Mouse (Mus musculus) B cell, adult 67 days (primary cell): Measurements from ENCODE around the gene Afmid. TPM values are rescaled to one million over a fixed set of nuclear protein-coding genes. Genes with fewer than 3 reads are reported as not detected.

Experiments
- total RNA-seq, 2 experiments: library from RNA; stranded (reverse); gene quantifications; 4 replicates each; pipeline ENCODE4 v1.2.4; 2023

Gene Afmid
- total RNA-seq, result 10 to 100 TPM; 30.8 to 31.9 TPM

DNA sequence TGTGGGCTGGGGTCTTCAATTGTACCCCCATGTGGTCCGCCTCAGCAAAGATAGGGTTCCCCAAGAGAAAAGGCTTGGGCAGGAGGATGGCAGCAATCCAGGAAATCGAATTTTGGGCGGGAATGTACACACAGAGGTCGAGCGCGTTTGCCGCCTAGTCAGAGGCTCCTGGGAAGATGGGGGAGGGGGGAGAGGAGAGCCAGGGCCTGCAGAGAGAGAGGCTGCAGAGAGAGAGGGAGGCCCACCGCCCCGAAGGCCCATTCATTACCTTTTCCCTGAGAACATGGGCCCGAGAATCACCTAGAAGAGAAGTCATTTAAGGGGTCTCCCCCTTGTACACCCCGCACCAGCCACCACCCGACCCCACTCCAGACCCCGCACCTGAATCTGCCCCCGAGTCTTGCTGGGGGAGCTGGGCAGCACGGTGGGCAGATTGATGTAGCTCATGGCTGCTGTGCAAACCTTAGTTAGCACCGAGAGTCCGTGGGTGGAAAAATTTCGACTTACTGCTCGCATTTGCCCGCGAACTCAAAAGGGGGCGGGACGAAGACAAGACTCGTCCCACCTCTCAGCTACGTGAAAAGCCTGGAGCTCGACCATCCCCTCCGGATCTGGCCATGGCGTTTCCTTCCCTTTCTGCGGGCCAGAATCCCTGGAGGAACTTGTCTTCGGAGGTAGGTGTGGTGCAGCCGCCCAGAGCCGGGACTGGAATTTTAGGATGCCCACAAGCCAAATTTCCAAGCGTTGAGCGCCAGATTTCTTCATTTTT is at the start of gene Afmid, which contains the start of gene Tk1:
TSS of gene Afmid (plus strand) at position 592 of the 769 bp plus-strand sequence.
TSS of gene Tk1 (minus strand) at position 760 of the 769 bp plus-strand sequence.

GRCm38 (mm10) chr11:117781993-117782704 is 43.6 kb upstream of the Afmid start, which contains the start of the genes Tmc8 and Tmc6:
Gene Tmc8, plus strand, starts transcription at chr11:117782076.
Gene Tmc6, minus strand, starts transcription at chr11:117782198.

GRCm38 (mm10) chr11:117797511-117798159 is 28.1 kb upstream of the Afmid start, which contains the start of gene 6030468B19Rik:
Gene 6030468B19Rik, plus strand, starts transcription at chr11:117797660.

DNA sequence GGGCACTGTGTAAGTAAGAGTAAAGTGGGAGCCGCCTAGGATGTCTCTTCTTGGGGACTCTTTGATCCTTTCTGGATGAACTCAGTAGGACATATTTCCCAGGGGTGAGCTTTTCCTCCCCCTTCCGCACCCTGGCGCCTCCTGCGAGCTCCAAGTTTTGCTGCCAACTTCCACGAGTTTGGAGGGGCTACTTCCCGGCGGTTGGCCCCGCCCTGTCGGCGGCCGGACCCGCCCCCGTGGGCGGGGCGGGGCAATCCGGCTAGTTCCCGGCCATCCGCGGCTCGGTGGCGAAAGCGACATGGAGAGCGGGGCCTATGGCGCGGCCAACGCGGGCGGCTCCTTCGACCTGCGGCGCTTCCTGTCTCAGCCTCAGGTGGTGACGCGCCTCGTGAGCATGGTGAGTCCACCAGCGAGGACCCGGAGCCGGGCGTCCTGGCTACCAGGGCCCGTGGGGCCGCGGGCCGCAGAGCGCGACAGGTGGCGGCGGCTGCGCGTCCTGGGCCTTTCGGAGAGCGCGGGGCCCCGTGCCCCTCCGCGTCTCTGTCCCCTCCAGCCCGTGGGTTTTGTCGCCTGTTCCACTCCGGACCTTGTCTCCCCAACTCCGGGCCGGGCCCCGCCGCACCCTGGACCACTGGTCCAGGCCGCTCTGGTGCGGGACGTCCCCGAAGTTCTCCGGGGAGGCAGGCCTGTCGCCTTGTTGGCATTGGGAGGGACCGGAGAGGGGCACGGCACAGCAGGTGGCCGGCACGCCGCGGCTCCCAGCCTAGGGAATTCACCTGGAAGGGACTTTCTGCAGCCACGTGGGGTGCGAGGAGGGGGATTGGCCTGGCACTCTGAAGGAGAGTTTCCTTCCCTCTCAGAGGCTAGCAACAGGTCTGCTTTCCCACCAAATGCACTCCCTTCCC is 16.1 kb upstream of the Afmid start, which contains the start of the genes Gm20708 and Syngr2:
TSS of gene Gm20708 (plus strand) at position 262 of the 905 bp plus-strand sequence.
TSS of gene Syngr2 (plus strand) at position 262 of the 905 bp plus-strand sequence.

DNA sequence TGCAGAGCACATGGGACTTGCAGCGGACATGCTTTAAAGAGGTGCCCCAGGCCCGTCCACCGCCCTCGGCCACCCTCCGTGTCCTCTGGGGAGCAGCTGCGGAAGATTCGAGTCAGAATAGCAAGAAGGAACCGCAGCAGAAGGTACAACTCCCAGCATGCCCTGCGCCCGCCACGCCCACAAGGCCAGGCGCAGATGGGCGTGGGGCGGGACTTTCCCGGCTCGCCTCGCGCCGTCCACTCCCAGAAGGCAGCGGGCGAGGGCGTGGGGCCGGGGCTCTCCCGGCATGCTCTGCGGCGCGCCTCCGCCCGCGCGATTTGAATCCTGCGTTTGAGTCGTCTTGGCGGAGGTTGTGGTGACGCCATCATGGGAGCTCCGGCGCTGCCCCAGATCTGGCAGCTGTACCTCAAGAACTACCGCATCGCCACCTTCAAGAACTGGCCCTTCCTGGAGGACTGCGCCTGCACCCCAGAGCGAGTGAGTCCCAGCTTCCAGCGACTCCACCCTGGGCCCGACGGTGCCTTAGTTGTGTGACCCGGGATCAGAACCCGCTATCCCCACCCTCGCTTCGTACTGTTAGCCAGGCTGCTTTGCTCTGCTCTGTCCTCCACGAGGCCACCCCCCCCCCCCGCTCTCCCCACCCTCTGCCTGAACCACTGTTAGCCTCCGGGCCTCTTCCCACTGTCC is 23.4 kb downstream of the Afmid start, which contains the start of gene Birc5:
TSS of gene Birc5 (plus strand) at position 267 of the 687 bp plus-strand sequence.

GRCm38 (mm10) chr11:117860601-117861000 is 34.9 kb downstream of the Afmid start, which contains the start of gene Tmem235:
Gene Tmem235, plus strand, starts transcription at chr11:117860752.

GRCm38 (mm10) chr11:117872861-117873608 is 47.3 kb downstream of the Afmid start, which contains the start of gene Tha1:
Gene Tha1, minus strand, starts transcription at chr11:117873481.

Other genes starting within 250 kb of the Afmid start
- 10 to 100 TPM; 82.9 to 88.3 TPM for gene Tnrc6c, start 171.6 kb upstream of the Afmid start, total RNA-seq
- gene Tmc8, start 43.8 kb upstream of the Afmid start, total RNA-seq, result 10 to 100 TPM; 71.7 to 72.1 TPM
- 100 to 1,000 TPM; 153 to 154 TPM for gene Tmc6, start 43.7 kb upstream of the Afmid start, total RNA-seq
- 1 to 10 TPM; 3.2 to 4.5 TPM for gene 6030468B19Rik, start 28.3 kb upstream of the Afmid start, total RNA-seq
- 10 to 100 TPM in 1 of 2 experiments, 1 to 10 TPM in 1; 9.6 to 14.9 TPM for gene Gm20708, start 16.3 kb upstream of the Afmid start, total RNA-seq
- 100 to 1,000 TPM; 154 to 163 TPM for gene Syngr2, start 16.3 kb upstream of the Afmid start, total RNA-seq
- gene Tk1, start 168 bp downstream of the Afmid start, total RNA-seq, result 10 to 100 TPM; 37.2 to 67.4 TPM
- gene Birc5, start 23.3 kb downstream of the Afmid start, total RNA-seq, result 1 to 10 TPM; 2.3 to 5.2 TPM
- not detected for gene Tmem235, start 34.8 kb downstream of the Afmid start, total RNA-seq
- gene Tha1, start 47.6 kb downstream of the Afmid start, total RNA-seq, result 1 to 10 TPM; 2.6 to 2.7 TPM
- 10 to 100 TPM; 22.8 to 35.7 TPM for gene Socs3, start 144.1 kb downstream of the Afmid start, total RNA-seq
- 10 to 100 TPM; 46.2 to 48.8 TPM for gene Pgs1, start 160.4 kb downstream of the Afmid start, total RNA-seq